Mouse (Mus musculus) ES-Bruce4 (cell line): ENCODE measurements around the gene Gdpd5. TPM values are rescaled to one million over a fixed set of nuclear protein-coding genes. Genes with fewer than 3 reads are reported as not detected.
A peak's percentile ranks its signal among the peaks of the same experiment; 100 is the strongest.

Source experiments
- H3K27ac ChIP-seq: 2 replicates; pipeline ENCODE4 v1.5.1; 2012; ENCODE audit warnings: low read length, inconsistent platforms; ENCODE audit not compliant: insufficient read depth
- H3K27me3 ChIP-seq: 2 replicates; pipeline ENCODE4 v1.6.1; 2012; ENCODE audit warnings: mild to moderate bottlenecking, low read length, inconsistent platforms; ENCODE audit not compliant: control insufficient read depth, poor library complexity, insufficient read depth, severe bottlenecking
- H3K36me3 ChIP-seq: 2 replicates; pipeline ENCODE4 v1.6.1; 2012; ENCODE audit warnings: inconsistent platforms, mild to moderate bottlenecking, low read length, moderate library complexity; ENCODE audit not compliant: control insufficient read depth, poor library complexity, insufficient read depth, severe bottlenecking
- H3K4me1 ChIP-seq: one replicate; pipeline ENCODE4 v1.8.1; 2011; ENCODE audit warnings: low read length; ENCODE audit not compliant: control insufficient read depth, insufficient read depth
- H3K4me3 ChIP-seq: 2 replicates; pipeline ENCODE4 v1.5.1; 2011; ENCODE audit warnings: low read depth, mild to moderate bottlenecking, low read length
- H3K9ac ChIP-seq: 2 replicates; pipeline ENCODE4 v1.6.1; 2012; ENCODE audit warnings: low read depth, mild to moderate bottlenecking, inconsistent platforms; ENCODE audit not compliant: poor library complexity, severe bottlenecking
- H3K9me3 ChIP-seq: replicated peaks from 2 replicates; pipeline ENCODE4 v1.6.1; 2012; ENCODE audit warnings: mild to moderate bottlenecking, low read length, inconsistent platforms; ENCODE audit not compliant: control insufficient read depth, poor library complexity, insufficient read depth, severe bottlenecking
- CTCF ChIP-seq: IDR thresholded peaks from one replicate; pipeline ENCODE4 v1.8.1; 2011; ENCODE audit warnings: low read depth, low read length
- EP300 ChIP-seq: IDR thresholded peaks from 2 replicates; pipeline ENCODE4 v1.6.1; 2011; ENCODE audit warnings: low read depth, low read length; ENCODE audit not compliant: insufficient read depth
- POLR2A ChIP-seq: IDR thresholded peaks from one replicate; pipeline ENCODE4 v1.8.1; 2011; ENCODE audit warnings: low read length; ENCODE audit not compliant: insufficient read depth
- polyA plus RNA-seq: library from polyadenylated mRNA; stranded (reverse); fragments of >200 nt; gene quantifications from 2 replicates; pipeline ENCODE4 v1.2.4, GENCODE M21; 2011; ENCODE audit warnings: low read depth; ENCODE audit not compliant: missing spikeins, insufficient read depth, insufficient read length

Gene Gdpd5
- polyA plus RNA-seq, 1 experiment: 5.9 TPM

- no peaks in the 10 kb centered on the region for H3K9me3 ChIP-seq
- H3K27me3 ChIP-seq: no peaks in the 10 kb centered on the region
- H3K27ac ChIP-seq: no peak overlapping the region
- H3K4me3 ChIP-seq: no peak overlapping the region
- H3K9ac ChIP-seq: no peak overlapping the region
- no peak for TF ChIP-seq CTCF
- no peak for TF ChIP-seq EP300
- TF ChIP-seq POLR2A: no peak
- peaks cover 55% of the 10 kb centered on the region for H3K36me3 ChIP-seq
- no peaks in the 10 kb centered on the region for H3K4me1 ChIP-seq
Measured at GRCm38 (mm10) chr7:99476558-99477114, 95.4 kb downstream of the Gdpd5 start.

- Histone ChIP-seq H3K27ac (no peak overlapping the region), H3K27me3 (no peaks in the 10 kb centered on the region), H3K4me1 (no peaks in the 10 kb centered on the region), H3K9ac (no peak overlapping the region), H3K4me3 (no peak overlapping the region), H3K36me3 (peaks cover 61% of the 10 kb centered on the region), H3K9me3 (no peaks in the 10 kb centered on the region)
- TF ChIP-seq CTCF (no peak), POLR2A (no peak), EP300 (no peak)
Measured at GRCm38 (mm10) chr7:99477235-99477634, 96.0 kb downstream of the Gdpd5 start.

- TF ChIP-seq EP300 (no peak), POLR2A (no peak), CTCF (no peak)
- peak overlapping the region; percentile 99 for H3K4me3 ChIP-seq
- no peaks in the 10 kb centered on the region for H3K27me3 ChIP-seq
- H3K9me3 ChIP-seq: no peaks in the 10 kb centered on the region
- H3K36me3 ChIP-seq: peaks cover 54% of the 10 kb centered on the region
- no peaks in the 10 kb centered on the region for H3K4me1 ChIP-seq
- peak overlapping the region; percentile 74 for H3K27ac ChIP-seq
- peak overlapping the region; percentile 99 for H3K9ac ChIP-seq
Measured at GRCm38 (mm10) chr7:99482637-99483036, 101.4 kb downstream of the Gdpd5 start.

- peak within 1 kb of the TSS; percentile 99 for H3K4me3 ChIP-seq
- H3K27ac ChIP-seq: peak within 1 kb of the TSS; percentile 74
- H3K4me1 ChIP-seq: no peaks in the 10 kb centered on the region
- H3K27me3 ChIP-seq: no peaks in the 10 kb centered on the region
- peaks cover 46% of the 10 kb centered on the region for H3K36me3 ChIP-seq
- peak within 1 kb of the TSS; percentile 99 for H3K9ac ChIP-seq
- no peak for TF ChIP-seq EP300
- no peak for TF ChIP-seq POLR2A
- TF ChIP-seq CTCF: no peak
- H3K9me3 ChIP-seq: no peaks in the 10 kb centered on the region
Measured at GRCm38 (mm10) chr7:99483271-99483923, 102.2 kb downstream of the Gdpd5 start, which contains the start of gene Rps3. Rps3 (minus strand) TSS chr7:99483738.

GRCm38 (mm10) chr7:99483924-99484319 lies 102.7 kb downstream of the Gdpd5 start:
- Histone ChIP-seq H3K27me3 (no peaks in the 10 kb centered on the region), H3K9me3 (no peaks in the 10 kb centered on the region), H3K36me3 (peaks cover 41% of the 10 kb centered on the region), H3K9ac (peak overlapping the region; percentile 40), H3K27ac (no peak overlapping the region), H3K4me1 (no peaks in the 10 kb centered on the region), H3K4me3 (no peak overlapping the region)
- no peak for TF ChIP-seq CTCF
- no peak for TF ChIP-seq POLR2A
- no peak for TF ChIP-seq EP300

- Histone ChIP-seq H3K27me3 (no peaks in the 10 kb centered on the region), H3K27ac (no peak overlapping the region), H3K9ac (no peak overlapping the region), H3K9me3 (no peaks in the 10 kb centered on the region), H3K4me3 (no peak overlapping the region), H3K4me1 (no peaks in the 10 kb centered on the region), H3K36me3 (peaks cover 33% of the 10 kb centered on the region)
- TF ChIP-seq CTCF: no peak
- TF ChIP-seq POLR2A: no peak
Measured at GRCm38 (mm10) chr7:99484679-99485078, 103.5 kb downstream of the Gdpd5 start.
